In the genomic region with DNA sequence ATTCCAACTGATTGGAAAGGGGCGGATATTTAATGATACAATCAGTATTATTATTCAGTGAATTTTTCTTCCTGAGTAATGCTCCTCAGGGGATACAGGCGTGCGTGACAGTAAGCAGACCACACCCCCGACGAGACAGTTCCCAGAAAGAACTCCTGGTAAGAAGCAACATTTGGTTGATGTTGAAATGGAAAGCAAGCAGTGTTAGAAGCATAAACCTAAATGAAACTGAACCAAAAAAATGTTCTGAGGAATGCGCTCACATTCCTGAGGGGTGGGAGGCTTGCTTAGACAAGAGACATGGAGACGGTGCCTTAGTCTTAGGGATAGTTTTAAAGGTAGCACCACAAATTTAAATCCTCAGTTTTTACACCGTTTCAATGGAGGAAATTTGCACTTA, we compare ENCODE assay signal across 14 mouse cellular contexts. TPM values are rescaled to one million over a fixed set of nuclear protein-coding genes. Genes with fewer than 3 reads are reported as not detected.
DNase-seq lines count a peak whose midpoint lies in the region; ATAC-seq and TF ChIP-seq lines count a peak whose summit lies in the region.
"Had no signal": no experiment of that assay in that cellular context is flagged by ENCODE, and none has a peak within 500 bp of the region (broad histone marks: within the 10 kb centered on the region; RNA-seq: fewer than 3 reads in every experiment).

No protein-coding gene starts in this region.

- H3K36me3 ChIP-seq in lung, embryonic 16.5 days (ENCODE audit: control insufficient read depth, insufficient read depth, low read length), result no peaks in the 10 kb centered on the region
- no peaks in the 10 kb centered on the region for H3K36me3 ChIP-seq in embryonic facial prominence, embryonic 12.5 days
- H3K36me3 ChIP-seq in limb, embryonic 14.5 days (ENCODE audit: control insufficient read depth, insufficient read depth, low read length), result no peaks in the 10 kb centered on the region
- H3K36me3 ChIP-seq: midbrain, embryonic 12.5 days had no signal

- DNase-seq in lung, postnatal 10 days, result no peak
- peak; percentile 3 for DNase-seq in ZHBTc4 (ENCODE audit: low read depth, low spot score)
- DNase-seq in limb, embryonic 14.5 days (ENCODE audit: low spot score), result peak; percentile 68
- DNase-seq in adrenal gland, postnatal 14 days, result no peak
- DNase-seq in adrenal gland, postnatal 10 days, result no peak
- DNase-seq in layer of hippocampus, postnatal 25 days (ENCODE audit: extremely low spot score in 1 of 2, low spot score in 1 of 2), result no peak
- DNase-seq: cerebellum, postnatal 10 days; gastrocnemius, adult 2 months; kidney, adult 8-10 months; lung, adult 18-20 months had no signal

- no peak overlapping the region for H3K4me3 ChIP-seq in lung, embryonic 16.5 days (ENCODE audit: low read length)
- no peak overlapping the region for H3K4me3 ChIP-seq in embryonic facial prominence, embryonic 12.5 days
- H3K4me3 ChIP-seq in limb, embryonic 14.5 days (replicated peaks; ENCODE audit: low read length), result no peak overlapping the region
- H3K4me3 ChIP-seq: gastrocnemius, adult 2 months; midbrain, embryonic 12.5 days had no signal

- H3K4me1 ChIP-seq in lung, embryonic 16.5 days (replicated peaks; ENCODE audit: control insufficient read depth, insufficient read depth, low read length), result peaks cover 4% of the 10 kb centered on the region; the same call in 1 of the 2 replicates
- H3K4me1 ChIP-seq in embryonic facial prominence, embryonic 12.5 days, result peaks cover 26% of the 10 kb centered on the region
- H3K4me1 ChIP-seq in limb, embryonic 14.5 days (ENCODE audit: control insufficient read depth, insufficient read depth, low read length), result 0 out of 2 replicates have a peak, but pooled peaks cover 8% of the 10 kb centered on the region
- H3K4me1 ChIP-seq: midbrain, embryonic 12.5 days had no signal

- H3K9ac ChIP-seq in lung, embryonic 16.5 days (ENCODE audit: low read length), result no peak overlapping the region
- H3K9ac ChIP-seq in embryonic facial prominence, embryonic 12.5 days, result no peak overlapping the region
- H3K9ac ChIP-seq in limb, embryonic 14.5 days (ENCODE audit: low read depth, low read length, severe bottlenecking), result no peak overlapping the region
- H3K9ac ChIP-seq: midbrain, embryonic 12.5 days had no signal

- WGBS in lung, embryonic 16.5 days, result 36% methylated on average over 8 of the region's 8 CpGs
- WGBS in embryonic facial prominence, embryonic 12.5 days, result 44% methylated on average over 8 of the region's 8 CpGs
- 36% methylated on average over 8 of the region's 8 CpGs for WGBS in limb, embryonic 14.5 days

- no peak overlapping the region for H3K4me2 ChIP-seq in lung, embryonic 16.5 days (ENCODE audit: low read depth, low read length)
- H3K4me2 ChIP-seq in embryonic facial prominence, embryonic 12.5 days (replicated peaks), result peak overlapping the region; percentile 17; the same call in 1 of the 2 replicates
- 0 out of 2 replicates have a peak overlapping the region, but pooled peaks have one; percentile 11 for H3K4me2 ChIP-seq in limb, embryonic 14.5 days (replicated peaks; ENCODE audit: low read depth, low read length, severe bottlenecking)
- H3K4me2 ChIP-seq: heart, embryonic 11.5 days; midbrain, embryonic 12.5 days had no signal

- no peaks in the 10 kb centered on the region for H3K27me3 ChIP-seq in lung, embryonic 16.5 days (ENCODE audit: control insufficient read depth, insufficient read depth, low read depth, low read length)
- H3K27me3 ChIP-seq in embryonic facial prominence, embryonic 12.5 days, result no peaks in the 10 kb centered on the region
- H3K27me3 ChIP-seq in limb, embryonic 14.5 days (ENCODE audit: control insufficient read depth, insufficient read depth, low read length), result no peaks in the 10 kb centered on the region

- H3K27ac ChIP-seq in lung, embryonic 16.5 days (ENCODE audit: low read length), result no peak overlapping the region
- peak overlapping the region; percentile 31 for H3K27ac ChIP-seq in embryonic facial prominence, embryonic 12.5 days
- no peak overlapping the region for H3K27ac ChIP-seq in limb, embryonic 14.5 days (replicated peaks; ENCODE audit: low read depth, low read length)
- H3K27ac ChIP-seq: gastrocnemius, adult 2 months; midbrain, embryonic 12.5 days had no signal

- TF ChIP-seq POLR2A in limb, embryonic 14.5 days (IDR thresholded peaks at IDR 0.05; ENCODE audit: borderline replicate concordance, extremely low read depth, insufficient read depth, insufficient read length), result no peak

- H3K9me3 ChIP-seq in lung, embryonic 16.5 days (ENCODE audit: control insufficient read depth, low read length), result no peaks in the 10 kb centered on the region
- H3K9me3 ChIP-seq in embryonic facial prominence, embryonic 12.5 days, result no peaks in the 10 kb centered on the region
- no peaks in the 10 kb centered on the region for H3K9me3 ChIP-seq in limb, embryonic 14.5 days (ENCODE audit: control insufficient read depth, low read length)
- H3K9me3 ChIP-seq: midbrain, embryonic 12.5 days had no signal

- ATAC-seq in lung, embryonic 16.5 days (ENCODE audit: low read depth), result peak; percentile 60; the same call in 1 of the 2 replicates
- no peak for ATAC-seq in embryonic facial prominence, embryonic 12.5 days (ENCODE audit: insufficient number of reproducible peaks, insufficient read depth, low FRiP score, low TSS enrichment)
- peak; percentile 56; the same call in 1 of the 2 replicates for ATAC-seq in limb, embryonic 14.5 days (ENCODE audit: low FRiP score, low read depth)

RNA-seq across cellular contexts. Expression of gene Ptx3, which starts 4.0 kb away (rescaled TPM):
- 2.0 and 2.8 TPM in 2 replicates for polyA plus RNA-seq in lung, embryonic 16.5 days (2015; fragmentation: Nextera tagmentation; extraction: Ambion mirVana)
- polyA plus RNA-seq in embryonic facial prominence, embryonic 12.5 days (2016; fragmentation: Nextera tagmentation; extraction: Ambion mirVana), result 48.8 and 50.4 TPM in 2 replicates
- polyA plus RNA-seq in limb, embryonic 14.5 days (2012; rRNA removed), result 44.8 and 46.2 TPM in 2 replicates
- polyA plus RNA-seq in limb, embryonic 14.5 days (2014; fragmentation: Nextera tagmentation; extraction: Ambion mirVana), result 41.5 and 50.4 TPM in 2 replicates
- 0.44 and 0.45 TPM in 2 replicates for total RNA-seq in adrenal gland, postnatal 14 days (2021)
- 1 to 10 TPM in 1 of 2 experiments, under 1 TPM in 1; 0.99 to 1.5 TPM for total RNA-seq in adrenal gland, postnatal 10 days (2021)
- total RNA-seq in layer of hippocampus, postnatal 25 days (2021), result 1 to 10 TPM; 2.0 to 2.3 TPM

Comparison
In these comparisons a context has a peak if more than half of its experiments do, and no peak if none do; other contexts are left out.
1. DNase-seq: peak in ZHBTc4 (single experiment) and limb, embryonic 14.5 days (single experiment); none in lung, postnatal 10 days (single experiment), adrenal gland, postnatal 14 days (single experiment), adrenal gland, postnatal 10 days (single experiment) and layer of hippocampus, postnatal 25 days (0 of 2).